Mouse (Mus musculus) limb, embryonic 12.5 days (tissue): ENCODE results near the gene Mtif3. TPM values are rescaled to one million over a fixed set of nuclear protein-coding genes. Genes with fewer than 3 reads are reported as not detected.

Experiments used
- ATAC-seq: fragments of 200-750 bp; cut with Nextera tagmentation; 2 replicates; pipeline ENCODE4 v1.8.0; 2017; ENCODE audit warnings: low read depth, moderate TSS enrichment; ENCODE audit not compliant: insufficient number of reproducible peaks, insufficient read depth, low FRiP score, low TSS enrichment
- H3K27ac ChIP-seq: fragments of 300-500 bp; sonication (generic); 2 replicates; pipeline ENCODE4 v1.5.1; 2016; ENCODE audit warnings: mild to moderate bottlenecking, moderate library complexity
- H3K27me3 ChIP-seq: fragments of 300-500 bp; sonication (generic); 2 replicates; pipeline ENCODE4 v1.6.1; 2016; ENCODE audit warnings: mild to moderate bottlenecking, moderate library complexity
- H3K36me3 ChIP-seq: fragments of 300-500 bp; sonication (generic); 2 replicates; pipeline ENCODE4 v1.6.1; 2016; ENCODE audit warnings: mild to moderate bottlenecking, moderate library complexity
- H3K4me1 ChIP-seq: fragments of 300-500 bp; sonication (generic); replicated peaks from 2 replicates; pipeline ENCODE4 v1.6.1; 2016
- H3K4me2 ChIP-seq: fragments of 300-500 bp; sonication (generic); 2 replicates; pipeline ENCODE4 v1.6.1; 2016; ENCODE audit warnings: mild to moderate bottlenecking, moderate library complexity
- H3K4me3 ChIP-seq: fragments of 300-500 bp; sonication (generic); replicated peaks from 2 replicates; pipeline ENCODE4 v1.5.1; 2016; ENCODE audit warnings: mild to moderate bottlenecking
- H3K9ac ChIP-seq: fragments of 300-500 bp; sonication (generic); replicated peaks from 2 replicates; pipeline ENCODE4 v1.6.1; 2016; ENCODE audit warnings: mild to moderate bottlenecking, moderate library complexity
- H3K9me3 ChIP-seq: fragments of 300-500 bp; sonication (generic); 2 replicates; pipeline ENCODE4 v1.6.1; 2016; ENCODE audit warnings: mild to moderate bottlenecking, moderate library complexity
- WGBS: fragments of 180-500 bp; shearing (Covaris S2); methylation state at CpG from one replicate; pipeline ENCODE4 v1.1.7; 2016; 5-methylcytosine and 5-hydroxymethylcytosine counted together
- polyA plus RNA-seq: library from polyadenylated mRNA; unstranded; fragments of >200 nt; fragmentation: Nextera tagmentation; extraction: Ambion mirVana; gene quantifications from 2 replicates; pipeline ENCODE4 v1.2.1, GENCODE M21; 2016

Gene Mtif3
- polyA plus RNA-seq, 1 experiment from 2014 or later, result 20.4 TPM

- no peak overlapping the region for H3K9ac ChIP-seq
- H3K27ac ChIP-seq, result no peak overlapping the region
- H3K4me3 ChIP-seq, result no peak overlapping the region
- no peak overlapping the region for H3K4me2 ChIP-seq
- H3K27me3 ChIP-seq, result peaks cover 20% of the 10 kb centered on the region; the same call in 1 of the 2 replicates
- no peak for ATAC-seq
- no peaks in the 10 kb centered on the region for H3K9me3 ChIP-seq
- H3K36me3 ChIP-seq, result no peaks in the 10 kb centered on the region
- WGBS, result 11% methylated on average over 8 of the region's 8 CpGs
- H3K4me1 ChIP-seq, result no peaks in the 10 kb centered on the region
Measured at GRCm38 (mm10) chr5:146983216-146983615, 19.6 kb upstream of the Mtif3 start.

GRCm38 (mm10) chr5:146981376-146981775, 17.8 kb upstream of the Mtif3 start:
- no peak overlapping the region for H3K9ac ChIP-seq
- 88% methylated on average over 6 of the region's 6 CpGs for WGBS
- H3K4me3 ChIP-seq, result no peak overlapping the region
- H3K9me3 ChIP-seq, result no peaks in the 10 kb centered on the region
- ATAC-seq, result no peak
- H3K27me3 ChIP-seq, result peaks cover 20% of the 10 kb centered on the region; the same call in 1 of the 2 replicates
- H3K4me2 ChIP-seq, result no peak overlapping the region
- no peaks in the 10 kb centered on the region for H3K4me1 ChIP-seq
- no peaks in the 10 kb centered on the region for H3K36me3 ChIP-seq
- H3K27ac ChIP-seq, result no peak overlapping the region

GRCm38 (mm10) chr5:146974781-146975123, 11.2 kb upstream of the Mtif3 start:
- H3K27me3 ChIP-seq, result no peaks in the 10 kb centered on the region
- no peak overlapping the region for H3K4me3 ChIP-seq
- H3K36me3 ChIP-seq, result no peaks in the 10 kb centered on the region
- no peaks in the 10 kb centered on the region for H3K9me3 ChIP-seq
- H3K4me1 ChIP-seq, result no peaks in the 10 kb centered on the region
- H3K4me2 ChIP-seq, result no peak overlapping the region
- no peak overlapping the region for H3K27ac ChIP-seq
- H3K9ac ChIP-seq, result no peak overlapping the region
- WGBS, result 57% methylated on average over 13 of the region's 13 CpGs
- no peak for ATAC-seq

GRCm38 (mm10) chr5:146973858-146974780, 10.5 kb upstream of the Mtif3 start:
- WGBS, result 86% methylated on average over 25 of the region's 25 CpGs
- Histone ChIP-seq H3K27me3 (no peaks in the 10 kb centered on the region), H3K4me2 (no peak overlapping the region), H3K4me3 (no peak overlapping the region), H3K9ac (no peak overlapping the region), H3K27ac (no peak overlapping the region), H3K9me3 (no peaks in the 10 kb centered on the region), H3K4me1 (no peaks in the 10 kb centered on the region), H3K36me3 (no peaks in the 10 kb centered on the region)
- ATAC-seq, result no peak

- no peaks in the 10 kb centered on the region for H3K27me3 ChIP-seq
- no peak for ATAC-seq
- H3K9me3 ChIP-seq, result no peaks in the 10 kb centered on the region
- WGBS, result 86% methylated on average over 9 of the region's 9 CpGs
- H3K36me3 ChIP-seq, result no peaks in the 10 kb centered on the region
- no peaks in the 10 kb centered on the region for H3K4me1 ChIP-seq
- H3K4me3 ChIP-seq, result no peak overlapping the region
- no peak overlapping the region for H3K4me2 ChIP-seq
- H3K9ac ChIP-seq, result no peak overlapping the region
- H3K27ac ChIP-seq, result no peak overlapping the region
Measured at GRCm38 (mm10) chr5:146973353-146973752, 9.8 kb upstream of the Mtif3 start.

- Histone ChIP-seq H3K4me1 (no peaks in the 10 kb centered on the region), H3K9me3 (no peaks in the 10 kb centered on the region), H3K9ac (no peak overlapping the region), H3K27ac (no peak overlapping the region), H3K4me2 (no peak overlapping the region), H3K36me3 (no peaks in the 10 kb centered on the region), H3K27me3 (no peaks in the 10 kb centered on the region), H3K4me3 (no peak overlapping the region)
- WGBS, result 64% methylated on average over 10 of the region's 10 CpGs
- no peak for ATAC-seq
Measured at GRCm38 (mm10) chr5:146971776-146972561, 8.4 kb upstream of the Mtif3 start.

GRCm38 (mm10) chr5:146968695-146969393, 5.2 kb upstream of the Mtif3 start:
- Histone ChIP-seq H3K27ac (no peak overlapping the region), H3K9me3 (no peaks in the 10 kb centered on the region), H3K4me3 (no peak overlapping the region), H3K9ac (no peak overlapping the region), H3K4me2 (no peak overlapping the region), H3K27me3 (no peaks in the 10 kb centered on the region), H3K4me1 (no peaks in the 10 kb centered on the region), H3K36me3 (no peaks in the 10 kb centered on the region)
- 75% methylated on average over 13 of the region's 13 CpGs for WGBS
- no peak for ATAC-seq

GRCm38 (mm10) chr5:146963937-146964278, 308 bp upstream of the Mtif3 start:
- no peaks in the 10 kb centered on the region for H3K9me3 ChIP-seq
- WGBS, result 53% methylated on average over 8 of the region's 8 CpGs
- ATAC-seq, result no peak

GRCm38 (mm10) chr5:146956678-146957077, 6.9 kb downstream of the Mtif3 start:
- Histone ChIP-seq H3K9ac (no peak overlapping the region), H3K36me3 (peaks cover 89% of the 10 kb centered on the region), H3K4me1 (no peaks in the 10 kb centered on the region), H3K9me3 (no peaks in the 10 kb centered on the region), H3K27ac (no peak overlapping the region), H3K27me3 (no peaks in the 10 kb centered on the region), H3K4me3 (no peak overlapping the region), H3K4me2 (no peak overlapping the region)
- WGBS, result 92% methylated on average over 18 of the region's 18 CpGs
- ATAC-seq, result no peak

More at GRCm38 (mm10) chr5:146963937-146964278, 308 bp upstream of the Mtif3 start:
- Histone ChIP-seq H3K27me3 (no peaks in the 10 kb centered on the region), H3K27ac (no peak overlapping the region), H3K36me3 (peaks cover 17% of the 10 kb centered on the region), H3K4me2 (peak overlapping the region; percentile 69), H3K4me3 (peak overlapping the region; percentile 82), H3K9ac (0 out of 2 replicates have a peak overlapping the region, but pooled peaks have one; percentile 31), H3K4me1 (peaks cover 6% of the 10 kb centered on the region)

DNA sequence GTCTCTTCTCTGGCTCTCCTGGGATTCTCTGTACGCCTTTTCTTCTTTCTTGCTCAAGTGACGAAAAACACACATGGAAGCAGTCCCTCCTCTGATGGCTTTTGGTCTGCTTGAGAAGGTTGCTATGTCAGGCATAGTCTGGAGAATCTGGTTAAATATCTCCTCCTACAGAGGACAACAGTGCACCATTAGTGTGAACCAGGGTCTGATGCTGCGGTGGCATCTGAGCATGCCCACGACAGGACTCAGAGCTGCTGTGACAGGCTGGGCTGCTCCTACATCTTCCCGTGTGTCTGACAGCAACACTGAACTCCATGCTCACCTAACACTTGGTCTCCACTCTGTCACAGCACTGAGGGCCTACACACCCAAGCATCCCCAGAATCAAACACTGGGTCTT, 7.9 kb downstream of the Mtif3 start:
- Histone ChIP-seq H3K4me2 (no peak overlapping the region), H3K4me1 (no peaks in the 10 kb centered on the region), H3K9me3 (no peaks in the 10 kb centered on the region), H3K36me3 (peaks cover 92% of the 10 kb centered on the region), H3K27ac (no peak overlapping the region), H3K9ac (no peak overlapping the region), H3K4me3 (no peak overlapping the region), H3K27me3 (no peaks in the 10 kb centered on the region)
- no peak for ATAC-seq
- WGBS, result 87% methylated on average over 5 of the region's 5 CpGs

- Histone ChIP-seq H3K27ac (no peak overlapping the region), H3K36me3 (peaks cover 92% of the 10 kb centered on the region), H3K9ac (no peak overlapping the region), H3K4me2 (no peak overlapping the region), H3K4me3 (no peak overlapping the region), H3K4me1 (peaks cover 4% of the 10 kb centered on the region), H3K27me3 (no peaks in the 10 kb centered on the region), H3K9me3 (no peaks in the 10 kb centered on the region)
- 91% methylated on average over 7 of the region's 7 CpGs for WGBS
- ATAC-seq, result no peak
Measured at GRCm38 (mm10) chr5:146954576-146954975, 9.0 kb downstream of the Mtif3 start.
